Mouse (Mus musculus) heart, embryonic 11.5 days (tissue): Measurements from ENCODE around the gene 4933415A04Rik. TPM values are rescaled to one million over a fixed set of nuclear protein-coding genes. Genes with fewer than 3 reads are reported as not detected.
A peak's percentile ranks its signal among the peaks of the same experiment; 100 is the strongest.

Source experiments
- ATAC-seq: fragments of 200-750 bp; cut with Nextera tagmentation; replicated peaks from 2 replicates; pipeline ENCODE4 v1.8.0; 2017; ENCODE audit warnings: moderate library complexity; ENCODE audit not compliant: insufficient number of reproducible peaks, low FRiP score, low TSS enrichment
- H3K27ac ChIP-seq: fragments of 300-500 bp; sonication (generic); 2 replicates; pipeline ENCODE4 v1.5.1; 2014; ENCODE audit warnings: mild to moderate bottlenecking, low read depth, low read length
- H3K27me3 ChIP-seq: fragments of 300-500 bp; sonication (generic); 2 replicates; pipeline ENCODE4 v1.6.1; 2014; ENCODE audit warnings: mild to moderate bottlenecking, low read length, mixed read lengths; ENCODE audit not compliant: control insufficient read depth, insufficient read depth
- H3K36me3 ChIP-seq: fragments of 300-500 bp; sonication (generic); 2 replicates; pipeline ENCODE4 v1.6.1; 2014; ENCODE audit warnings: mild to moderate bottlenecking, low read length, moderate library complexity, mixed read lengths; ENCODE audit not compliant: control insufficient read depth, insufficient read depth
- H3K4me1 ChIP-seq: fragments of 300-500 bp; sonication (generic); 2 replicates; pipeline ENCODE4 v1.6.1; 2014; ENCODE audit warnings: low read length; ENCODE audit not compliant: control insufficient read depth, insufficient read depth
- H3K4me2 ChIP-seq: fragments of 300-500 bp; sonication (generic); 2 replicates; pipeline ENCODE4 v1.6.1; 2014; ENCODE audit warnings: mild to moderate bottlenecking, moderate library complexity
- H3K4me3 ChIP-seq: fragments of 300-500 bp; sonication (generic); 2 replicates; pipeline ENCODE4 v1.5.1; 2014; ENCODE audit warnings: low read depth, low read length
- H3K9ac ChIP-seq: fragments of 300-500 bp; sonication (generic); 2 replicates; pipeline ENCODE4 v1.6.1; 2014; ENCODE audit warnings: mild to moderate bottlenecking, low read depth, low read length, moderate library complexity
- H3K9me3 ChIP-seq: fragments of 300-500 bp; sonication (generic); replicated peaks from 2 replicates; pipeline ENCODE4 v1.6.1; 2016; ENCODE audit warnings: low read length; ENCODE audit not compliant: control insufficient read depth
- WGBS: fragments of 180-500 bp; shearing (Covaris S2); extraction: QIAGEN DNeasy Blood & Tissue Kit; methylation state at CpG from one replicate; pipeline ENCODE4 v1.1.7; 2014; ENCODE audit not compliant: insufficient replicate concordance; 5-methylcytosine and 5-hydroxymethylcytosine counted together
- polyA plus RNA-seq: library from polyadenylated mRNA; unstranded; fragments of >200 nt; fragmentation: Nextera tagmentation; extraction: Ambion mirVana; gene quantifications from 2 replicates; pipeline ENCODE4 v1.2.1, GENCODE M21; 2014

Gene 4933415A04Rik
- polyA plus RNA-seq, 1 experiment from 2014 or later, result 4.6 TPM

DNA sequence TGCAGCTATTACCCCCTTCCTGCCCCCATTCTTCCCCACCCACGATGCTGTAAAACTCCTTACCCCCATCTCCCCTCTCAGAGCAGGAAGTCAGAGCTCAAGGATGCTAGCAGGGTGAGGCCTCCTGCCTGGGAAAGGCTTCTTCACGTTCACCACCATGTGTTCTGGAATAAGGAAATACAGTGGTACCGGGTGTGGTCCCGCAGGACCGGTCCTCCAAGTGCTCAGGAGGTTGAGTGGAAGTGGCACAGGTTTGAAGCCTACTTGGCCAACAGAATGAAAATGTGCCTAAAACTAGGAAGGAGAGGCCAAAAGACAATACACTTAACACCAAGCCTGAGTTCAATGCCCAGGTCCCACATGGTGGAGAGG, 23.8 kb downstream of the 4933415A04Rik start:
- Histone ChIP-seq H3K4me3 (no peak overlapping the region), H3K27me3 (no peaks in the 10 kb centered on the region), H3K4me1 (no peaks in the 10 kb centered on the region; the same call in 1 of the 2 replicates), H3K27ac (no peak overlapping the region), H3K9me3 (no peaks in the 10 kb centered on the region), H3K4me2 (no peak overlapping the region), H3K9ac (no peak overlapping the region), H3K36me3 (no peaks in the 10 kb centered on the region)
- ATAC-seq, result no peak
- WGBS, result 68% methylated on average over 5 of the region's 5 CpGs

DNA sequence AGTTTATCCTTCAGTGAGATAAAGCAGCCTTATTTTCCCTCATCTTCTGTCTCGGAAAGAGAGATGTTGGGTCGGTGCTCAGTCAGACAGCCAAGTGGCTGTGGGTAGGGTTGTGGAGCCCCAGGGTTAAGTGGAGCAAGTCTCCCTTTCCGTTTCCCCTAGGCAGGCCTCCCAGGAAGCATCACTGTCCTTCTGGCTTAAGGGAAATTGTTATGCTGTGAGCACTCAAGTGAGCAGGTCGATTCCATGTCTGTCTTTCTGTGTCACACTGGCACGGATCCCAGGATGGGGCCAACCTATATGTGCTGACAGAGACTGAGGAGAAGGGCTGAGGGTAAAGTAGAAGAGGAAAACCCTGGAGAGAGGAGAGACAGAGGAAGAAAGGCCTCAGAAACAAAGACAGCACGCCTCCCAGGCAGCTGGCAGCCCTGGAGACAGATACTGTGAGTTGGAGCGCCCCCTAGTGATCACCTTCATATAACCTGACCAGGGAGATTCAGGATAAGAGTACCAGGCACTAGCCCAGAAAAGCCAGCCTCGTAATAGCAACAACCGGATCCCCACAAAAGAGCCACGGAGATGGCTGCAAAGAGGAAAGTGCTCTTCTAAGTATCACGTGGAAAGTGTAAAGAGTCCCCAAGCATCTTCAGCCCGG, 26.1 kb downstream of the 4933415A04Rik start:
- H3K4me2 ChIP-seq, result no peak overlapping the region
- H3K9me3 ChIP-seq, result no peaks in the 10 kb centered on the region
- no peak overlapping the region for H3K4me3 ChIP-seq
- no peaks in the 10 kb centered on the region for H3K36me3 ChIP-seq
- WGBS, result 26% methylated on average over 12 of the region's 12 CpGs
- no peaks in the 10 kb centered on the region for H3K27me3 ChIP-seq
- H3K27ac ChIP-seq, result peak overlapping the region; percentile 46; the same call in 1 of the 2 replicates
- H3K4me1 ChIP-seq, result peaks cover 5% of the 10 kb centered on the region; the same call in 1 of the 2 replicates
- ATAC-seq, result peak; percentile 31
- peak overlapping the region; percentile 59; the same call in 1 of the 2 replicates for H3K9ac ChIP-seq

DNA sequence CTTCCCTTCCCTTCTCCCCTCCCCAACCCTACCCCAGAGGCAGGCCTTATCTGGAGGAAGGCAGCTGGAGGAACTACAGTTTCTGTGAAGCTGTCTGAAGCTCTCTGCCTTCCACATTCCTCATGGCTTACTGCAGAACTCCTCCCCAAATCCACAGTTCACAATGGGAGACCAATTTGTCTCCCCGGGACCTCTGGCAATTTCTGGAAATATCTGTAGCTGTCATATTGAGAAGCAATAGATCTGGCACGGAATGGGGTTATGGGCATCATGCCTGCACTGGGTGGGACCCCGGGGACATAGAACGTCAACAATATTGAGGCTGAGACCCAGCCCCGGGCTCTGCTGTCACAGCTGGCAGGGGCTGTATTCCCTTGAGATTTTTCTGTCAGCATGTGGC, 31.1 kb downstream of the 4933415A04Rik start:
- Histone ChIP-seq H3K4me3 (no peak overlapping the region), H3K9ac (no peak overlapping the region; the same call in 1 of the 2 replicates), H3K27ac (peak overlapping the region; percentile 57), H3K4me1 (peaks cover 15% of the 10 kb centered on the region), H3K4me2 (no peak overlapping the region), H3K27me3 (no peaks in the 10 kb centered on the region), H3K36me3 (no peaks in the 10 kb centered on the region), H3K9me3 (no peaks in the 10 kb centered on the region)
- no peak; the same call in 1 of the 2 replicates for ATAC-seq
- 36% methylated on average over 5 of the region's 5 CpGs for WGBS

DNA sequence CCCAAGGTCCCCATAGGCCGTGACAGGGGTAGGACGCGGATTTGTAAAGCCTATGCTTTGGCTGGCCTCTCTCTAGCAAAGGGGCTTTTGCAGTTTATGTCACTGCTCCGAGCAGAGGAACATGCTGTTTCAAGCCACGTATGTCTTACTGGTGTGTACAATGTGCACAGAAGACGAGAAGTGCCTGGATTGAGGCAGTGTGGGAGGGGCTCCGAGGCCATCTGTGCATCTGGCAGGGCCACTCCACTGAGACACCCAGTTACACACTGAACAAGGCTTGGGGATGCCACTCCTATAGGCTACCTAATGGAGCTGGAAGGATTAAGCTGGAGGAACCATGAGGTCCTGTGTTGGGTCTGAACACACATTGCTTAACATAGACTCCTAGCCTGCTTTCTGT, 31.6 kb downstream of the 4933415A04Rik start:
- H3K4me1 ChIP-seq, result peaks cover 15% of the 10 kb centered on the region
- H3K36me3 ChIP-seq, result no peaks in the 10 kb centered on the region
- no peaks in the 10 kb centered on the region for H3K27me3 ChIP-seq
- no peak overlapping the region for H3K4me3 ChIP-seq
- peak overlapping the region; percentile 57 for H3K27ac ChIP-seq
- H3K9ac ChIP-seq, result no peak overlapping the region
- H3K9me3 ChIP-seq, result no peaks in the 10 kb centered on the region
- WGBS, result 72% methylated on average over 7 of the region's 7 CpGs
- no peak overlapping the region for H3K4me2 ChIP-seq
- no peak for ATAC-seq

DNA sequence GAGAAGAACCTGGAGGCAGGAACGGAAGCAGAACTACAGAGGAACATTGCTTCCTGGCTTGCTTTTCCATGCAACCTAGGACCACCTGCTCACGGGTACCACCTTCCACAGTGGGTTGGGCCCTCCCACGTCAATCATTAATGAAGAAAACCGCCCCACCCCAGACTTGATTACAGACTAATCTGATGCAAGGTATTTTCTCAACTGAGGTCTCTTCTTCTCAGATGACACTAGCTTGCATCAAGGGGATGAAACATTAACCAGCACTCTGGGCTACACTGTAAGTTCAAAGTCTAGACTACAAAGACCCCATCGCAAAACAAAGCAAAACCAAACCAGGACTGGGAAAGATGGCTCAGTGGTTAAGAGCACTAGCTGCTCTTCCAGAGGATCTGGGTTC, 34.9 kb downstream of the 4933415A04Rik start:
- Histone ChIP-seq H3K27me3 (no peaks in the 10 kb centered on the region), H3K4me3 (no peak overlapping the region), H3K4me2 (no peak overlapping the region), H3K4me1 (peaks cover 23% of the 10 kb centered on the region), H3K9me3 (no peaks in the 10 kb centered on the region), H3K36me3 (no peaks in the 10 kb centered on the region), H3K9ac (no peak overlapping the region), H3K27ac (no peak overlapping the region)
- no peak for ATAC-seq
- WGBS, result 79% methylated on average over 5 of the region's 5 CpGs

DNA sequence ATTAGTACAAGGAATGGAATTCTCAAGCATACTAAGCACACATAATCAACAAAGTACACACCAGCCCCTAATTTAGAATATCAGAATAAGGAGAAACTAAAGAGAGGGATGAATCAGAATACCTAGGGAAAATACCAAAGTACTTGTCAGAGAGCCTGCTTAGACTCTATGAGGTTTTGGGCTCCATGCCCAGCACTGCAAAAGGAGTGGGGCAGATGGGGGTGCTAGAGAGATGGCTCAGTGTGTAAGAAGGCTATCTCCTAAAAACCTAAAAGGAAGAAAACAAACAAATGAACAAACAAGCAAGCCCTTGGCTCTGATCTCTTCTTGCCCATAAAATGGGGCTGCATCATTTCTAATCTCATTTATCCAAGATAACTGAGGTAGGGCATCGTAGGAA, 37.5 kb downstream of the 4933415A04Rik start:
- no peaks in the 10 kb centered on the region for H3K27me3 ChIP-seq
- H3K36me3 ChIP-seq, result no peaks in the 10 kb centered on the region
- H3K27ac ChIP-seq, result no peak overlapping the region
- H3K9ac ChIP-seq, result no peak overlapping the region
- H3K4me2 ChIP-seq, result no peak overlapping the region
- no peak overlapping the region for H3K4me3 ChIP-seq
- H3K4me1 ChIP-seq, result peaks cover 24% of the 10 kb centered on the region
- no peak for ATAC-seq
- 93% methylated on average over 1 of the region's 1 CpGs for WGBS
- no peaks in the 10 kb centered on the region for H3K9me3 ChIP-seq

DNA sequence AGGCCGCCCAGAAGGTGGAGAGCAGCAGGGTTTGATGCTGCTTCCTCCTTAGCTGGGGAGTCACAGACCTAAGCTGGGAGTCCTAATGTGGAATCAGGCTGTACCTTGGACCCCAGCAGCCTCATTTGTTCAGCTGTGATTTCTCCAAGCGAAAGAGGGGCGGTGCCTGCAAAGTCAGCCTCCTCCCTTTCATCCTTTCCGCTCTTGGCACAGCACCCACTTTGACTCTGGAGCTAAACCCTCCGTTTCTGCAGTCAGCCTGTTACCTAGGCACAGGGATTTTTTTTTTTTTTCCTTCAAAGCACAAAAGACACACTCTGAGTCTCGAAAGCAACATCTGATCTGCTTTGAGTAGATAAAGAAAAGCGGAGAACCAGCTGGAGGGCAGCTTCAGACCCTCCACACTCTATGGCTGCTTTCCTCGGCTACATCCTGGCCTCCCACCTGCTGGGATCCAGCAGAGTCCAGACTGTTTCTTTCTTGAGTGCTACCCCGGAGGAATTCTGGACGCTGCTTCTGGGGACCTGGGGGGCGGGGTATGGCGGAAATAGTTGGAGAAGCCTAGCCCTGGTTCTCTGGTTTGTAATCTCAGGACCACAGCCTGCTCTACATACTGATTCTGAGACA, 39.6 kb downstream of the 4933415A04Rik start:
- no peaks in the 10 kb centered on the region for H3K27me3 ChIP-seq
- H3K36me3 ChIP-seq, result no peaks in the 10 kb centered on the region
- WGBS, result 8% methylated on average over 12 of the region's 12 CpGs
- no peak for ATAC-seq
- H3K9ac ChIP-seq, result peak overlapping the region; percentile 40; the same call in 1 of the 2 replicates
- H3K4me1 ChIP-seq, result peaks cover 21% of the 10 kb centered on the region
- peak overlapping the region; percentile 14 for H3K4me3 ChIP-seq
- no peaks in the 10 kb centered on the region for H3K9me3 ChIP-seq
- H3K4me2 ChIP-seq, result peak overlapping the region; percentile 57
- peak overlapping the region; percentile 60; the same call in 1 of the 2 replicates for H3K27ac ChIP-seq

DNA sequence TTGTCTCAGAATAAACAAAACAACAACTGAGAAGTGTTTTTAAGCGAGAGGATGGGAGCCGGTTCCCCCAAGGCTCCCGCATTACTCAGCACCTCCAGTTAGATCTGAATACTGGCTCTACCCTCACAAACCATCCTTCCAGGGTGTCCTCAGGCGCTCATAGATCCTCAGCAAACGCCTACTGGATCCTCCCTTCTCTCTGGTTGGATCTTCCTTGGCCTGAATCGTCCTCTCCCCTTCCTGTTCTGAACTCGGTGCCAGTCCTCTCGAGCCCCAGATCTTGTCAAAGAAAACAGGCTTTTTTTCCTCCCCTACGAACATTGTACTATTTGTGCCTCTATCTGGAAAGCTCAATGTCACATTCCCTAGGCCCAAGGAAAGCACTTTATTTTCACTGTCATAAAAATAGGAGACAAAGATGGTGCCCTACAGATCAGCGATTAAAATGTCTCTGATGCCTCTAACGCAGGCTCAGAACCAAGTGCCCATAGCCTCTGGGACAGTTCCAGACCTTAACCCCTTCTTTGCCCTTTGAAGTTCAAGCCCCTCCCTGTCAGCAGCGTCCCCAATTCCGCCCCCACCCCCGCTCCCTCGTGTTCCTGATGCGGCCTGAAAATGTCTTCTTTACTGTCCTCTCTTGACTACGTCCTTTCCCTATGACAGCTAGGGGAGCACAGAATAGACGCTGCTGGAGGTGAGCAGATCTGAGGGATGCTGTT, 40.2 kb downstream of the 4933415A04Rik start:
- no peaks in the 10 kb centered on the region for H3K9me3 ChIP-seq
- no peaks in the 10 kb centered on the region for H3K36me3 ChIP-seq
- H3K27me3 ChIP-seq, result no peaks in the 10 kb centered on the region
- ATAC-seq, result no peak
- H3K9ac ChIP-seq, result 0 out of 2 replicates have a peak overlapping the region, but pooled peaks have one; percentile 40
- no peak overlapping the region for H3K27ac ChIP-seq
- H3K4me2 ChIP-seq, result peak overlapping the region; percentile 57
- 21% methylated on average over 18 of the region's 18 CpGs for WGBS
- H3K4me1 ChIP-seq, result peaks cover 20% of the 10 kb centered on the region
- H3K4me3 ChIP-seq, result no peak overlapping the region; the same call in 1 of the 2 replicates
